Mouse (Mus musculus): ENCODE measurements around the gene Fhl3.

The Fhl3 gene

GRCm38 (mm10) chr4:124700248-124700971 is at the start of gene Fhl3:
Fhl3 (plus strand) TSS chr4:124700701.
- peak; percentile 79 to 80 for DNase-seq

GRCm38 (mm10) chr4:124652886-124653285 is 47.6 kb upstream of the Fhl3 start:
- DNase-seq, result peak; percentile 36 to 50

GRCm38 (mm10) chr4:124656518-124656853 is 44.0 kb upstream of the Fhl3 start, which contains the start of gene Pou3f1:
Pou3f1 (plus strand) TSS chr4:124656807.
- no peak for DNase-seq

GRCm38 (mm10) chr4:124656854-124657650 is 43.4 kb upstream of the Fhl3 start:
- peak; percentile 42 to 47 for DNase-seq

- DNase-seq, result no peak
Measured at GRCm38 (mm10) chr4:124657781-124658180, 42.7 kb upstream of the Fhl3 start.

- DNase-seq, result no peak
Measured at GRCm38 (mm10) chr4:124658412-124658851, 42.1 kb upstream of the Fhl3 start.

GRCm38 (mm10) chr4:124659251-124660217 is 41.0 kb upstream of the Fhl3 start:
- DNase-seq, result no peak

- DNase-seq, result no peak
Measured at GRCm38 (mm10) chr4:124660603-124661002, 39.9 kb upstream of the Fhl3 start.

GRCm38 (mm10) chr4:124663034-124663433 is 37.5 kb upstream of the Fhl3 start:
- DNase-seq, result no peak

- DNase-seq, result no peak
Measured at GRCm38 (mm10) chr4:124664185-124664584, 36.3 kb upstream of the Fhl3 start.

- no peak for DNase-seq
Measured at GRCm38 (mm10) chr4:124664604-124665003, 35.9 kb upstream of the Fhl3 start.

GRCm38 (mm10) chr4:124667476-124668033 is 32.9 kb upstream of the Fhl3 start:
- DNase-seq, result no peak

GRCm38 (mm10) chr4:124668078-124668477 is 32.4 kb upstream of the Fhl3 start:
- no peak for DNase-seq

GRCm38 (mm10) chr4:124670232-124670631 is 30.3 kb upstream of the Fhl3 start:
- peak; percentile 63 to 73 for DNase-seq

GRCm38 (mm10) chr4:124671583-124671982 is 28.9 kb upstream of the Fhl3 start:
- no peak for DNase-seq

- DNase-seq, result no peak
Measured at GRCm38 (mm10) chr4:124672347-124673320, 27.9 kb upstream of the Fhl3 start.

GRCm38 (mm10) chr4:124674334-124675032 is 26.0 kb upstream of the Fhl3 start:
- no peak for DNase-seq

GRCm38 (mm10) chr4:124675037-124675436 is 25.5 kb upstream of the Fhl3 start:
- DNase-seq, result peak in 1 of 2 experiments; percentile 57

- no peak for DNase-seq
Measured at GRCm38 (mm10) chr4:124675958-124676357, 24.5 kb upstream of the Fhl3 start.

- no peak for DNase-seq
Measured at GRCm38 (mm10) chr4:124682270-124682669, 18.2 kb upstream of the Fhl3 start.

- DNase-seq, result no peak
Measured at GRCm38 (mm10) chr4:124683474-124683873, 17.0 kb upstream of the Fhl3 start.

Data from kidney, adult 8-10 months (tissue).